Mouse (Mus musculus): ENCODE measurements at regions not wholly inside any gene's neighbourhood (a gene's known extent, or its start where the extent isn't known, plus 50 kb on each side); places are given as distances from the start of the nearest gene placed in this dataset.

DNA sequence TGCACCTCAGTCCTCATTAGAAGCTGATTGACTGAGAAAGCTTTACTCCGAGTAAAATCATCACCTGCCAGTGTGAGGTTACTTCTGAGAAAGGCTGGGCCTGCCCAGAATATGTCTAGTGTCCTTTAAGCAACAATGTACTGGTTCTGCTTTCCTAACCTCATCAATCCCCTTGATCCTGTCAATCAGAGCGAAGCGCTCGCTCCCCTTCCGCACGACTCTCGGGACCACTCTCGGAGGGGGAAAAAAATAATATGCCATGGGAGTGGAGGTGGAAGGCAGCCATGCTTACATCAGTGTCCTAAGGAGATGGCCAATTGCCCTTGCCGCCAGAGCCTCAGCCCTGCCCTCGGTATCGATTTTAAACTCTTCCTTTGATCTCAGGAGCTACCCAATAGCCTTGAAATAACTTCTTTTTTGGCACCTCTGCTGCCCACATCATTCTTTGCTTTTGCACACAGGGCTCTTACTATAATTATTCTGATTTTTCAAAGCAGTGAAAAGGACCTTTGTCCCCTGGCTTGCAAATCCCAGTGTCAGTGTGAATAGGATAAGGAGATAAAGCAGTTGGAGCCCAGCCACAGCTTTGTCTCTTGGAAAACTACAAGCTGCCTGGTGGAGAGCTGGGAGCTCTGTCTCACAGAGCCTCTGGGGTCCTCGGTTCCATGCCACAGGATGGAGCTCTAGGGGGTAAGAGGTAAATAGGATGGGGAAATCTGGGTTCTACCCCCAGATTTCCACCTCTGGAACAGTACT, 80.5 kb upstream of the Mon1b start:
- ATAC-seq (ENCODE audit: insufficient number of reproducible peaks, low FRiP score, low TSS enrichment) = no peak

DNA sequence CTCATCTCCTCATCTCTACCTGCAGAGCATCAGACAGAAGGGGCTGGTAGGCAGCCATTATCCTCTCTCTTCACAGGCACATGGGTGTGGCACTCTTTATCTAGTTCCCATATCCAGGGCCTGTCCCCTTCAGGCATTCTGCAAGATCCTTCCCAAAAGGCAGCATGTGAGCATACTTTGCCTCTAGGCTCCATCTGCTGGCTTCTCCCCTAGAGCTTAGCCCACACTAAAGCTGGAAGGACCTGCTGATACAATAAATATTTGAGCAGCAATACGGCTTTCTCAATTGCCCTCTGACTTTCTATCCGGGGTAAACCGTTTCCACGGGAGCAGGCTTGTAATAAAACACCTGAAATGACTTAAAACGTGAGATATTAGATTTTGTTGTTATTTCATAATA, 78.4 kb upstream of the Mon1b start:
- ATAC-seq (ENCODE audit: insufficient number of reproducible peaks, low FRiP score, low TSS enrichment) = no peak

DNA sequence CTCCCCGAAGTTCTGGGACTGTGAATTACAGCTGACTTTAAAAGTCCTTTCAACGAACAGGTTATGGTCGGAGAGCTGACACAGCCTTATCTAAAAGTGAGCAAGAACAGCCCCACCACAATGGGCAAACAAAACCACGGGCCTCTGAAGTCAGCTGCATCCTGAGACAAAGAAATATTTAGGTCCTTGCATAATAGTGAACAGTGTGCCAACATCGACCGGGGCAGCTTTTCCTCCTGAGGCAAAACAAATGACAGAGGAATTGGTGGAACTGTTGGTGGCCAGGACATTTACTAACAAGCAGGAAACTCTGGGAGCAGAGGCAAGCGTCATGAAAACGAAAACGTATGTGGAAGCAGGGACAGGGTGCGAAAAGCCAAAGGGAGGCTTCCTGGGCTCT, 54.3 kb upstream of the Mon1b start:
- no peak for ATAC-seq (ENCODE audit: insufficient number of reproducible peaks, low FRiP score, low TSS enrichment)

DNA sequence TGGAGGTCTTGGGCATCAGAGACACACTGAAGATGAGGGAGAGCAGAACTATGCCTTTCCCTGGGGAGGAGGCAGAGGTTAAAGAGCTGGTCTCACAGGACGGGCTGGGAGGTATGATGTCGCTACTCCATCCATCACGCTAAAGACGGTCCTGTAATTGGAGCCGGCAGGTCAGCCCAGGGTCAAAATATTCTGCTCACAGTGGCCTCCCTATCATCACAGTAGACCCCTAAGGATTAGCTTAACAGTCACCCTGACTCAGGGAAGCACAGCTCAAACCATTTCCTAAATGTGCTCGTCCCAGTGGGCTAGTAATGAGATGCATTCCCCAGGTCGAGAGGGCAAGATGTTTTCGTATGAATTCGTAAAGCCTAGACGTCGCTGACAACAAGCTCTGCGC, 53.7 kb upstream of the Mon1b start:
- no peak for ATAC-seq (ENCODE audit: insufficient number of reproducible peaks, low FRiP score, low TSS enrichment)

- ATAC-seq (ENCODE audit: insufficient number of reproducible peaks, low FRiP score, low TSS enrichment) = no peak
These were observed 53.0 kb upstream of the Mon1b start for GRCm38 (mm10) chr8:113582180-113582975.

DNA sequence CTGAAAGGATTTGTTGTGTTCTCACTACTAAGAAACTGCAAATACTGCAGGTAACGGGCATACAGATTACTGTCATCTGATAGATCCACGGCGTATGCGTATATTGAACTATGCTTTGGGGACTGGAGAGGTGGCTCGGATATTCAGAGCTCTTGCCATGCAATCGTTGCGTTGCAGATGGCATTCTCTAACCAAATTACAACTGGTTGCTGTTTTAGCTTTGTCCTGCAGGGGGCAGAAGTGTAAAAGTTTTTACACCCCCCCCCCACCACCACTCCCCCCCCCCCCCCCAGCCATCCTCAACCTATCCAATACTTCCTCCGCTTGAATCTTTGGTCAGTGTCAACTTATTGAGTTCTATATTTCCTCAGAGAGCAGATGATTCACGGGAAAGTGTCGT, 51.6 kb upstream of the Mon1b start:
- no peak for ATAC-seq (ENCODE audit: insufficient number of reproducible peaks, low FRiP score, low TSS enrichment)

Data from cerebellum, adult (tissue).